Mouse (Mus musculus) liver, embryonic 14.5 days (tissue): ENCODE results near the gene Znhit1. TPM values are rescaled to one million over a fixed set of nuclear protein-coding genes. Genes with fewer than 3 reads are reported as not detected.
A peak's percentile ranks its signal among the peaks of the same experiment; 100 is the strongest.

ENCODE experiments used
- ATAC-seq: fragments of 200-750 bp; cut with Nextera tagmentation; 2 replicates; pipeline ENCODE4 v1.8.0; 2017; ENCODE audit warnings: moderate number of reproducible peaks, mild to moderate bottlenecking, moderate library complexity; ENCODE audit not compliant: insufficient read depth
- DNase-seq, 3 experiments: peaks; one replicate each; pipeline ENCODE4 v3.0.0-alpha.2; 2012 to 2013; ENCODE audit warnings: low read depth in 3 of 3, low spot score in 3 of 3
- H3K27ac ChIP-seq: fragments of 300-500 bp; sonication (generic); 2 replicates; pipeline ENCODE4 v1.5.1; 2014; ENCODE audit warnings: moderate library complexity, mild to moderate bottlenecking, control low read depth, inconsistent platforms
- H3K27me3 ChIP-seq: fragments of 300-500 bp; sonication (generic); 2 replicates; pipeline ENCODE4 v1.6.1; 2014; ENCODE audit warnings: mild to moderate bottlenecking, low read length, moderate library complexity; ENCODE audit not compliant: control insufficient read depth, insufficient read depth
- H3K36me3 ChIP-seq: fragments of 300-500 bp; sonication (generic); replicated peaks from 2 replicates; pipeline ENCODE4 v1.6.1; 2014; ENCODE audit warnings: low read depth; ENCODE audit not compliant: control insufficient read depth, insufficient read depth
- H3K4me1 ChIP-seq, 2 experiments: fragments of 200-500 bp in 1 of 2; fragments of 300-500 bp in 1 of 2; sonication (generic) in 1 of 2; replicated peaks; 2 replicates each; pipeline ENCODE4 v1.6.1; 2012 to 2014; ENCODE audit warnings: antibody characterized with exemption in 1 of 2, inconsistent platforms in 1 of 2, low read length in 1 of 2; ENCODE audit not compliant: control insufficient read depth in 2 of 2, insufficient read depth in 2 of 2
- H3K4me2 ChIP-seq: fragments of 300-500 bp; sonication (generic); 2 replicates; pipeline ENCODE4 v1.6.1; 2014; ENCODE audit warnings: low read depth, mild to moderate bottlenecking, control low read depth, moderate library complexity
- H3K4me3 ChIP-seq, 2 experiments: fragments of 200-500 bp in 1 of 2; fragments of 300-500 bp in 1 of 2; sonication (generic) in 1 of 2; 2 replicates each; pipeline ENCODE4 v1.5.1; 2012 to 2014; ENCODE audit warnings: low read depth in 2 of 2, low read length in 2 of 2, mild to moderate bottlenecking in 2 of 2, control low read depth in 1 of 2, inconsistent platforms in 1 of 2, moderate library complexity in 1 of 2; ENCODE audit not compliant: insufficient read depth in 1 of 2
- H3K9ac ChIP-seq: fragments of 300-500 bp; sonication (generic); replicated peaks from 2 replicates; pipeline ENCODE4 v1.6.1; 2014; ENCODE audit warnings: mild to moderate bottlenecking, control low read depth, moderate library complexity
- H3K9me3 ChIP-seq: fragments of 300-500 bp; sonication (generic); 2 replicates; pipeline ENCODE4 v1.6.1; 2016; ENCODE audit warnings: low read length, mixed read lengths; ENCODE audit not compliant: control insufficient read depth
- CTCF ChIP-seq: IDR thresholded peaks from 2 replicates; pipeline ENCODE4 v1.5.1; 2016; ENCODE audit warnings: antibody characterized with exemption, low read depth, control low read depth
- EP300 ChIP-seq: IDR thresholded peaks from 2 replicates; pipeline ENCODE4 v1.6.1; 2016; ENCODE audit warnings: antibody characterized with exemption, low read depth
- WGBS: fragments of 180-500 bp; shearing (Covaris S2); extraction: QIAGEN DNeasy Blood & Tissue Kit; methylation state at CpG from one replicate; pipeline ENCODE4 v1.1.7; 2014; ENCODE audit not compliant: insufficient replicate concordance; 5-methylcytosine and 5-hydroxymethylcytosine counted together
- polyA plus RNA-seq, 2 experiments: library from polyadenylated mRNA; depleted of rRNA in 1 of 2; stranded (reverse) in 1 of 2; unstranded in 1 of 2; fragments of >200 nt; fragmentation: Nextera tagmentation in 1 of 2; extraction: Ambion mirVana in 1 of 2; gene quantifications; 2 replicates each; pipeline versions ENCODE4 v1.2.1 to v1.2.3; 2012 to 2014

Znhit1 gene
- polyA plus RNA-seq, 2 experiments, result 29.3 to 46.2 TPM

DNA sequence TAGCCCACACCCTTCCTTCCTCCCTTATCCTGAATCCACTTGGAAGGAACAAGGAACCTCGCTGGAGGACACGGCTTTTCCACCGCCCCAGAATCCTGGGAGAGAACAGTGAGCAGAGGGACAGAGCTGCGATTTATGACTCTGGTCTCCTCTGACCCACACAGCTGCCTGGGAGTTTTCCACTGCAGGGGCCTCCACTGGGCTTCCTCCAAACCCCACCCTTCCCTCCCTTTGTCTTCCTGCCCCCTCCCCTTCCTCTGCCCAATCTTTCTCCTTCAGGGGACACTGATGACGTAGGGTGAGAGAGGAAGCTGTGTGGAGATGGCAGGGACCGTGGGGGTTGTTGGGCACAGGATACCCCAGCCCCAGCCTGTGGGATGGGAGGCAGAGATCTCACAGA lies 21.5 kb downstream of the Znhit1 start, which contains the start of gene Cldn15:
Cldn15 (plus strand) TSS at position 286 of the 400 bp plus-strand sequence.
- no peak for ATAC-seq
- no peak for DNase-seq

DNA sequence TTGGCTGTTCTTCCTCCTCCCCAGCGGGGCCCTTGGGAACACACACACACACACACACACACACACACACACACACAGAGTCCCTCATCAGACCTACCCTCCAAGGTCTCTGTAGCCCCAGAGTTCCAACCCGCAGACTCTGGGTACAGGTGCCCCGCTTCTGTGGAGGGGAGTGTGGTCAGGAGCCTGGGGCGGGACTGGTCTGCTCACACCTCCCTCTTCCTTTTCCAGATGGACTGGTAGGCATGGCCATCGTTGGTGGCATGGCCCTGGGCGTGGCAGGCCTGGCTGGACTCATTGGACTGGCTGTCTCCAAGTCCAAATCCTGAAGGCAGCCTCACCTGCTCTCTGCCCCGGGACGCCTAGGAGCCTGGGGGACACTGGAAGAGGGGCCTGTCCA lies 22.1 kb downstream of the Znhit1 start:
- Histone ChIP-seq H3K4me1 (peaks cover 43 to 45% of the 10 kb centered on the region in 2 experiments), H3K4me3 (peak overlapping the region in 1 of 2 experiments; percentile 15; a peak in 1 of 4 replicates), H3K9ac (peak overlapping the region; percentile 52), H3K27me3 (no peaks in the 10 kb centered on the region), H3K27ac (peak overlapping the region; percentile 82), H3K36me3 (peaks cover 20% of the 10 kb centered on the region), H3K9me3 (no peaks in the 10 kb centered on the region), H3K4me2 (peak overlapping the region; percentile 58)
- WGBS, result 51% methylated on average over 8 of the region's 8 CpGs
- ATAC-seq (peak; percentile 29), DNase-seq (no peak)
- no peak for TF ChIP-seq CTCF

More for the DNA sequence above, 21.5 kb downstream of the Znhit1 start, which contains the start of gene Cldn15:
- peak within 1 kb of the TSS; percentile 58 for H3K4me2 ChIP-seq
- H3K36me3 ChIP-seq, result peaks cover 20% of the 10 kb centered on the region
- TF ChIP-seq CTCF (no peak), EP300 (no peak)
- H3K27ac ChIP-seq, result peak within 1 kb of the TSS; percentile 82
- peaks cover 43 to 44% of the 10 kb centered on the region in 2 experiments for H3K4me1 ChIP-seq
- peak within 1 kb of the TSS; percentile 52 for H3K9ac ChIP-seq
- H3K9me3 ChIP-seq, result no peaks in the 10 kb centered on the region
- 51% methylated on average over 6 of the region's 6 CpGs for whole genome bisulfite sequencing
- H3K4me3 ChIP-seq, result peak within 1 kb of the TSS in 1 of 2 experiments; percentile 15; a peak in 1 of 4 replicates
- no peaks in the 10 kb centered on the region for H3K27me3 ChIP-seq

DNA sequence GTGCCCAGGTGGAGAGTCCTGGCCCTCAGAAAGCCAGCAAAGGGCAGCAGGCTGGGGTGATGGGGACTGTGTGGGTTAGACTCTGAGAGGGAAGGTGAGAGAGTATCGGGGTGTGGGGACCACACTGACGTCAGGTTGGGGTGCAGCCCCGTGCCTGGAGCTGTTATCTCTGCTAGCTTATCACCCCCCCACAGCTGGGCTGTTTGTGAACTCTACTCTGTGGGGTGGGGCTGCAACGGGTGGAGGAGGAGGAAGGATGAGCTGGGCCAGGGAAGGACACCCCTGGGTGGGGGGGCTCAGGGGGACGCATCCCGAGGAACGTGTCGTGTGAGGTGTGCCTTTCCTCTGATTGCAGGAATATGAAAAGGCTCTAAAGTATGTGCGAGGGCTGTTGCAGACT lies 22.6 kb downstream of the Znhit1 start:
- Histone ChIP-seq H3K4me2 (peak overlapping the region; percentile 58), H3K4me3 (peak overlapping the region; percentile 1 to 15; a peak in 2 of 4 replicates), H3K36me3 (peaks cover 20% of the 10 kb centered on the region), H3K27me3 (no peaks in the 10 kb centered on the region), H3K4me1 (peaks cover 43 to 45% of the 10 kb centered on the region in 2 experiments), H3K9ac (peak overlapping the region; percentile 52), H3K9me3 (no peaks in the 10 kb centered on the region), H3K27ac (peak overlapping the region; percentile 82)
- TF ChIP-seq CTCF (no peak), EP300 (peak; percentile 85)
- WGBS, result 23% methylated on average over 9 of the region's 9 CpGs
- ATAC-seq (peak; percentile 80), DNase-seq (peak; percentile 62 to 71 (median 69))

DNA sequence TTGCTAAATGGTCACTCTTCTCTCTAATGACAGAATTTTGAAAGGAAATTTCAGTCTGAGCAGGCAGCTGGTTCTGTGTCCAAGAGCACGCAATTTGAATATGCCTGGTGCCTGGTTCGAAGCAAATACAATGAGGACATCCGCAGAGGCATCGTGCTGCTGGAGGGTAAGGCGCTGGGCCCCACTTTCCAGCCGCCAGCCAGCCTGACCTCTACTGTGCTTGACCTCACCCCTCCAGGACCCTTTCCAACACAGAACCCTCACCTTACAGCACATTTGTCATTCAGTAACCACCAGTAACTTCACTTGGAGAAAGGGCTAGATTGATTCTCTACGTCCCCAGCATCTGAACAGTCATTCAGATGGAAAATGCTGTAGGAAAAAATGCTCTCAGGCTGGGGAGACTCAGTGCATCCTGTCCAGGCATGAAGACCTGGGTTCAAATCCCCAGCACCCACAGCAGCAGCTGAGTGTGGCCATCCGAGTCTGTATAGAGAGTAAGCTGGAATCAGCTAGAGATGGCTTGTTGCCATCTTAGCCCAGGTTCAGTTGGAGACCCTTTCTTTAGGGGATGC lies 24.8 kb downstream of the Znhit1 start:
- H3K27me3 ChIP-seq, result no peaks in the 10 kb centered on the region
- peaks cover 43 to 45% of the 10 kb centered on the region in 2 experiments for H3K4me1 ChIP-seq
- ATAC-seq, result no peak
- H3K9ac ChIP-seq, result peak overlapping the region; percentile 93
- H3K27ac ChIP-seq, result peak overlapping the region; percentile 86
- H3K4me2 ChIP-seq, result peak overlapping the region; percentile 90
- no peaks in the 10 kb centered on the region for H3K9me3 ChIP-seq
- peaks cover 20% of the 10 kb centered on the region for H3K36me3 ChIP-seq
- H3K4me3 ChIP-seq, result peak overlapping the region; percentile 80 to 82
- DNase-seq, result no peak
- TF ChIP-seq EP300 (no peak), CTCF (no peak)
- 67% methylated on average over 8 of the region's 8 CpGs for WGBS

DNA sequence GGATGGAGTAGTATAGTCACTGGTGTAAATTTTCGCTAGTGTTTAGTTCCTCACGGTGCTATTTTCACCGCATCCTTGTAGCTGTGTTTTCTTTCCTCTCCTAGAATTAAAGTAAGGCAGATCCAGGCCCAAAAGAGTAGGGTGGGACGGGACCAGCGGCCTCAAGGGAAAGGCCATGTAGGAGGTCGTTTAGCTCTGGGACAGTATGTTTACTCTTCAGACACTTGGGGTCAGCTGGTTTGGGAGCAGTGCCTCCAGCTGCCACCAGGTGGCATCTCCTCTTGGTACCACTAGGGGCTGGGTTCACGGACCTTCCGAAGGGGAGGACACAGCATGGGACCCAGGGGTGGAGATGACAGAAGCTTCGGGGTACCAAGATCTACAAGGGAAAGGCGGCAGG lies 25.3 kb downstream of the Znhit1 start:
- ATAC-seq, result peak; percentile 63
- peaks cover 20% of the 10 kb centered on the region for H3K36me3 ChIP-seq
- 1% methylated on average over 10 of the region's 10 CpGs for WGBS
- peak overlapping the region; percentile 86 for H3K27ac ChIP-seq
- peak overlapping the region; percentile 93 for H3K9ac ChIP-seq
- H3K4me1 ChIP-seq, result peaks cover 43 to 45% of the 10 kb centered on the region in 2 experiments
- no peaks in the 10 kb centered on the region for H3K27me3 ChIP-seq
- peak; percentile 73 to 76 (median 75) for DNase-seq
- peak overlapping the region; percentile 90 for H3K4me2 ChIP-seq
- TF ChIP-seq EP300, result no peak
- TF ChIP-seq CTCF, result peak; percentile 99
- H3K9me3 ChIP-seq, result no peaks in the 10 kb centered on the region
- peak overlapping the region; percentile 80 to 82 for H3K4me3 ChIP-seq
